Mouse (Mus musculus): ENCODE measurements around the gene Sema5b. TPM values are rescaled to one million over a fixed set of nuclear protein-coding genes. Genes with fewer than 3 reads are reported as not detected.
"Not testable (repeated sequence)": the region's sequence is repeated elsewhere in the genome, so short reads cannot be mapped to it uniquely, and the experiment has no call there.

The Sema5b gene
- polyA plus RNA-seq, 1 experiment from 2014 or later = 40.8 TPM

DNA sequence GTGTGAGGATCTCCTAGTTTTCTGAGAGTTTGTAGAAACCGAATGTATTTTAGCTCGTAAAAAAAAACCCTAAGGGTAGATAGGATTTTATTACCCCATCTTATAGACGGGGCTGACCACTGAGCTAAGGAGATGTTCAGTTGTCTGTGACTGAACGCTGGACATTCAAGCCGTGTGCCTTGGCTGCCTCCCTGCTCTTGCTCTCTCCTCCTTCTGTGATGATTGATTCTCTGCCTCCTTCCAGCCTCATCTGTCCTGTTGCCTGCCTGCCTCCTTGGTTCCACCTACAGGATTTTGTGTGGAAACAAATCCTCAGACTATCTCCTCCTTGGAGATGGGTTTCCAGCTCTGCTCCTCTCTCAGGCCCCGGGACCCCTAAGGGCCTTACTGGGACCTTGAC, 16.1 kb downstream of the Sema5b start:
- no peaks in the 10 kb centered on the region for H3K27me3 ChIP-seq
- no peak overlapping the region for H3K9ac ChIP-seq
- H3K27ac ChIP-seq = peak overlapping the region; percentile 42; the same call in 1 of the 2 replicates
- H3K9me3 ChIP-seq (replicated peaks) = no peaks in the 10 kb centered on the region
- WGBS = 84% methylated on average over 6 of the region's 6 CpGs
- ATAC-seq = no peak
- 0 out of 2 replicates have a peak, but pooled peaks cover 2% of the 10 kb centered on the region for H3K36me3 ChIP-seq (ENCODE audit: poor library complexity, severe bottlenecking)
- H3K4me1 ChIP-seq = peaks cover 52% of the 10 kb centered on the region
- H3K4me2 ChIP-seq = no peak overlapping the region
- H3K4me3 ChIP-seq = no peak overlapping the region

DNA sequence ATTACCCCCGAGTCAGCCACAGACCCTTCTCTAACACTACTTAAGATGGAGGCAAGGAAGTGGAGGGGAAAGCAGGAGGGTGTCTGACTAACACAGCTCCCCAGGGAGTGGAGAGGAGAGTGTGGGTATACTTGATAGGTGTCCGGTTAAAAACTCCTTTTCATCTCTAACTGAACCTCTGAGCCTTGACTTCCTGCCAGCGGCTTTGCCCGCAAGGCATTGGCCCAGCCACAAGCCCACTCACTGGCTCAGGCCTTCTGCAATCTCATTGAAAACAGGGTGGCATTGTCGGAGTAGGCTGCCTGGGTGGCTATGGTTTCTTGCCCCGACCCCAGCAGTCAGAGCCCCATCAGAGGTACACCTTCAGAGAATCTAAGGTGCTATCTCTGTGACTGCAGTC, 20.6 kb downstream of the Sema5b start:
- Histone ChIP-seq H3K4me3 (no peak overlapping the region), H3K27me3 (no peaks in the 10 kb centered on the region), H3K4me2 (no peak overlapping the region), H3K9ac (no peak overlapping the region; the same call in 1 of the 2 replicates), H3K9me3 (replicated peaks) (no peaks in the 10 kb centered on the region), H3K27ac (no peak overlapping the region), H3K4me1 (peaks cover 45% of the 10 kb centered on the region), H3K36me3 (ENCODE audit: poor library complexity, severe bottlenecking) (no peaks in the 10 kb centered on the region)
- 75% methylated on average over 6 of the region's 6 CpGs for WGBS
- ATAC-seq = no peak

DNA sequence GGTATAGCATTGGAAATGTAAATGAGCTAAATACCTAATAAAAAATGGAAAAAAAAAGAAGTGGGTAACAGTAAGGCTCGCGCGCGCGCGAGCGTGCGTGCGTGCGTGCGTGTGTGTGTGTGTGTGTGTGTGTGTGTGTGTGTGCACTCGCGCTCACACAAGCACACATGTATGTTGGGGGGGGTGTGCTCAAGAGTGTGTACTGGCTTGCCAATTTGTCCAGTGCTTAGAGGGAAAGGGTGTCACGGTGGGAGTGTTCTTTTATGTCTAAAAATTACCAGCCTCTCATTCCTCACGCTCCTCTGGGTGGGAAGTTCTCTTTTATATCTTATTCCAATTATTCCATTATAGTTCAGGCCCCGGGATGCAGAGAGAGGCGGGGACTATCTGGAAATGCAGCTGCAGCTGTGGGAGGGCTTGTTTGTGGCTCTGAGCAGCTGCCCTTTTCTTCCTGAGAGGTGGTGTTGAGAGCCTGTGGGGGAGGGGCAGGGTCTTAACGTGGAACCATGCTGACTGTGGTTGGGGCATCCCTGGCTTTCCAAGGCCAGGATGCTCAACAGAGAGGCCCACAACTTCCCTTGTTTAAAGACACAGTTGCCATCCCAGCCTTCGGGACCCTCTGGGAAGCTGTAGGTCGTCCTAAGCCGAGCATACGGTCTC, 23.4 kb downstream of the Sema5b start:
- no peaks in the 10 kb centered on the region for H3K27me3 ChIP-seq

DNA sequence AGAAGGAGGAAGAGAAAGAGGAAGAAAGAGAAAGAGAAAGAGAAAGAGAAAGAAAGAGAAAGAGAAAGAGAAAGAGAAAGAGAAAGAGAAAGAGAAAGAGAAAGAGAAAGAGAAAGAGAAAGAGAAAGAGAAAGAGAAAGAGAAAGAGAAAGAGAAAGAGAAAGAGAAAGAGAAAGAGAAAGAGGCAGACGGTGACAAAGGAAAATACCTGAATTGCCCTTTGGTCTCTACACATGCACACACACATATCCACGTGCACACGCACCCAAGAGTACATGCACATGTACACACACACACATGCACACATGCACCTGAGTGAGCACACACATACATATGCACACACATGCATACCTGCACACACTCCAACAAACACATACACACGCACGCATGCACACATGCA, 24.7 kb downstream of the Sema5b start:
- not testable (repeated sequence) for H3K36me3 ChIP-seq (ENCODE audit: poor library complexity, severe bottlenecking); H3K4me2 ChIP-seq; H3K27ac ChIP-seq; H3K9ac ChIP-seq; ATAC-seq; H3K9me3 ChIP-seq (replicated peaks); H3K27me3 ChIP-seq; H3K4me3 ChIP-seq
- WGBS = 92% methylated on average over 5 of the region's 5 CpGs
- peaks cover 66% of the 10 kb centered on the region for H3K4me1 ChIP-seq

More for the DNA sequence above, 23.4 kb downstream of the Sema5b start:
- Histone ChIP-seq H3K36me3 (ENCODE audit: poor library complexity, severe bottlenecking) (no peaks in the 10 kb centered on the region), H3K4me3 (no peak overlapping the region), H3K4me2 (peak overlapping the region; percentile 43), H3K9ac (no peak overlapping the region), H3K4me1 (peaks cover 57% of the 10 kb centered on the region), H3K27ac (peak overlapping the region; percentile 88), H3K9me3 (replicated peaks) (no peaks in the 10 kb centered on the region)
- peak; percentile 87 for ATAC-seq
- WGBS = 37% methylated on average over 22 of the region's 22 CpGs

DNA sequence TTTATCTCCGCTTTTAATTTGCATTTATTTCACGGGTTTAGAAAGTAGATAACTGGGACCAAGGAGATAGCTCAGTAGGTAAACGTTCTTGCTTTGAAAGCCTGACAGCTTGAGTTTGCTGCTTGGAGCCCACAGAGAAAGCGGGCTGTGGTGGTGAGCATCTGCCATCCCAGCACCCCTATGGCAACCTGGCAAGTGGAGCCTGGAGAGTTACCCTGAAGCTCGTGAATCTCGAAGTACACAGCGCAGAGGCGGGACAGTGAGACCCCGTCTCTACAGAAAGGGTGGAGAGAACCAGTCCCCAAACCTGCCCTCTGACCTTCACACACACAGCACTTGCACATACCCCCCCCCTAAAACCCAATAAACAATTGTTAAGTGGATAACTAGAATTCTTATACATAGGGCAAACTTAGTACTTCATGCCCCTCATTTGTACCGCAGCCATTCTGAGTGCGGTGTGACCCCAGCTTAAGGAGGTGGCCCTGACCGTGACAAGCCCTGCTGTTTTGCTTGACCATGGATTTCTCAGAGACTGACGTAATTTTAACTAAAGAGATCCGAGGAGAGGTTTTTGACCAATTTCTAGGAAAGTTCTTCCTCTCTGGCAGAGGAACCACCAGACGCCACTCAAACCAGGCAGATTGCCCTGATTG, 27.4 kb downstream of the Sema5b start:
- no peaks in the 10 kb centered on the region for H3K27me3 ChIP-seq
- H3K4me1 ChIP-seq = peaks cover 79% of the 10 kb centered on the region
- no peak overlapping the region for H3K9ac ChIP-seq
- no peaks in the 10 kb centered on the region for H3K36me3 ChIP-seq (ENCODE audit: poor library complexity, severe bottlenecking)
- H3K4me2 ChIP-seq = no peak overlapping the region
- no peak for ATAC-seq
- H3K4me3 ChIP-seq = no peak overlapping the region
- no peaks in the 10 kb centered on the region for H3K9me3 ChIP-seq (replicated peaks)
- WGBS = 69% methylated on average over 15 of the region's 15 CpGs
- 0 out of 2 replicates have a peak overlapping the region, but pooled peaks have one; percentile 48 for H3K27ac ChIP-seq

- H3K4me3 ChIP-seq = no peak overlapping the region
- no peak overlapping the region for H3K4me2 ChIP-seq
- peaks cover 78% of the 10 kb centered on the region for H3K4me1 ChIP-seq
- no peak overlapping the region for H3K9ac ChIP-seq
- 72% methylated on average over 2 of the region's 2 CpGs for WGBS
- H3K27me3 ChIP-seq = no peaks in the 10 kb centered on the region
- H3K36me3 ChIP-seq (ENCODE audit: poor library complexity, severe bottlenecking) = no peaks in the 10 kb centered on the region
- no peaks in the 10 kb centered on the region for H3K9me3 ChIP-seq (replicated peaks)
- ATAC-seq = no peak
- peak overlapping the region; percentile 21; the same call in 1 of the 2 replicates for H3K27ac ChIP-seq
These were observed 28.4 kb downstream of the Sema5b start for GRCm38 (mm10) chr16:35569347-35569746.

DNA sequence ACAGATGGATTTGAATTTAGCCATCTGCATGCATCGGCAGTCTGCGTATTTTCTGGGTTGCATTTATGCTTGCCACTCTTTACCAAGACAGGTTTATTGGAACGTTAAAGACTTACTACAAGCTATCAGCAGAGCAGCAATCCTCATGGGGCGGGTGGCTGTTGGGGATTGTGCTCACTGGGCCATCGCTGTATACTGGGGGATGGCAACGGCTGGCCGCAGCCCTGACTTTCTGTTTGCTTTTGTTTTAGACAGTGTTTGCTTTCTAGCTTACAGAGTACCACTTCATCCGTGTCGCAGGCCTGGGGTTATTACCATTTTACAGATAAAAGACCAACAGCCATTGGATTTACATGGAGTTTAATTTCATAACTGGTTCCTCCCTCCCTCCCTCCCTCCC, 28.8 kb downstream of the Sema5b start:
- no peak overlapping the region for H3K4me3 ChIP-seq
- no peak for ATAC-seq
- 54% methylated on average over 9 of the region's 9 CpGs for WGBS
- no peak overlapping the region for H3K4me2 ChIP-seq
- H3K27ac ChIP-seq = no peak overlapping the region; the same call in 1 of the 2 replicates
- no peak overlapping the region for H3K9ac ChIP-seq
- H3K27me3 ChIP-seq = no peaks in the 10 kb centered on the region
- no peaks in the 10 kb centered on the region for H3K9me3 ChIP-seq (replicated peaks)
- H3K36me3 ChIP-seq (ENCODE audit: poor library complexity, severe bottlenecking) = no peaks in the 10 kb centered on the region
- peaks cover 78% of the 10 kb centered on the region for H3K4me1 ChIP-seq

- H3K4me3 ChIP-seq = no peak overlapping the region
- no peaks in the 10 kb centered on the region for H3K27me3 ChIP-seq
- H3K27ac ChIP-seq = peak overlapping the region; percentile 45
- peaks cover 81% of the 10 kb centered on the region for H3K4me1 ChIP-seq
- H3K4me2 ChIP-seq = no peak overlapping the region
- no peak for ATAC-seq
- WGBS = 45% methylated on average over 12 of the region's 12 CpGs
- H3K9ac ChIP-seq = 0 out of 2 replicates have a peak overlapping the region, but pooled peaks have one; percentile 41
- no peaks in the 10 kb centered on the region for H3K9me3 ChIP-seq (replicated peaks)
- no peaks in the 10 kb centered on the region for H3K36me3 ChIP-seq (ENCODE audit: poor library complexity, severe bottlenecking)
These were observed 29.7 kb downstream of the Sema5b start for GRCm38 (mm10) chr16:35570627-35571026.

DNA sequence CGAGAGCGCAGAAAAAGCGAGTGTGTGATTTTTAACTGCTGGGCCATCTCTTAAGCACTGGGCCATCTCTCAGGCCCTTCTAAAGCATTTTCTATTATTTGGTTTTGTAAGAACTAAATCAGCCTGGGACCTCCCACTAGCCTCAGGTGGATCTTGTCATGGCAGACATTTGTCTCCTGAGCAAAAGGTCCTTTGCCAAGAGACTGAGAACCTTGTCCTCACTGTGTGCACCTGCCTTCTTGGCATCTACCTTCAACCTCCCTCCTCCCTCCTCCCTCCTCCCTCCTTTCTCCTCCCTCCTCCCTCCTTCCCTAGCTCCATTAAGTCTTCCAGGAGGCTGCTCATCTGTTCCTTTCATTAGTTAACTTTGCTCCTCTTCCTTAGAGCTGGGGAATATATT, 32.6 kb downstream of the Sema5b start:
- Histone ChIP-seq H3K27ac (no peak overlapping the region), H3K4me3 (no peak overlapping the region), H3K9me3 (replicated peaks) (no peaks in the 10 kb centered on the region), H3K4me2 (no peak overlapping the region), H3K36me3 (ENCODE audit: poor library complexity, severe bottlenecking) (no peaks in the 10 kb centered on the region), H3K4me1 (peaks cover 69% of the 10 kb centered on the region), H3K27me3 (no peaks in the 10 kb centered on the region), H3K9ac (no peak overlapping the region)
- ATAC-seq = no peak
- 97% methylated on average over 3 of the region's 3 CpGs for WGBS

DNA sequence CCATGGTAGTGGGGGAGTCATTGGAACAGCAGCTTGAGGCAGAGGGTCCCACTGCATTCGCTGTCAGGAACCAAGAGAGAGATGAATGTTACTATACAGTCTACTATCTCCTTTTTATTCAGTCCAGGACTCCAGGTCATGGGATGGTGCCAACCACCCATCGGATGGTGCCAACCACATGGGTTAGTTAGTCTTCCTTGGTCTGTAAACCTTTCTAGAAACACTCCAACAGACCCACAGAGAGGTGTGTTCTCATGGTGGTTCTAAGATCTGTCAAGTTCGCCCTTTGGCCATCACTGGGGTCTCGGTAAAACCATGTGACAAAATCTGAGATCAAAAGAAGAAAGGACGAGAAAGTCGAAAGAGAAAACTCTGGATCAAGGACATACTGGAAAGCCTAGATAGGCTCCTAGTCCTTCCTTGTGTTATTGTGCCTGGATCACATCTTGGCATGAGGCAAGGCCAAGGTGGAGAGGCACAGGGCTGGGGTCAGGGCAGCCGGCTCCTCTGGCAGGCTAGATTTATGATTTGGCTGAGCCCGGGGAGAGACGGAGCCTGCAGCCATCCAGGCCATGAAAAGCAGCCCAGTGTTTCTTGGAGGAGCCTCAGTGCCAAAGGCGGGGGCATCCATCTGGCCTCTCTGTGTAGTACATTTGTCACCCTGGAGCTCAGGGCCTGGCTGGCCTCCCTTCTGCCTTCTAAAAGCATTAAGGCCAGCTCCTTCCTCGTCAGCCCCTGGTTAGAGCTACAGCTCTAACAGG, 36.4 kb downstream of the Sema5b start:
- no peak overlapping the region for H3K4me3 ChIP-seq
- peaks cover 6% of the 10 kb centered on the region; the same call in 1 of the 2 replicates for H3K36me3 ChIP-seq (ENCODE audit: poor library complexity, severe bottlenecking)
- H3K4me2 ChIP-seq = no peak overlapping the region
- 94% methylated on average over 11 of the region's 11 CpGs for WGBS
- no peaks in the 10 kb centered on the region for H3K9me3 ChIP-seq (replicated peaks)
- H3K27me3 ChIP-seq = no peaks in the 10 kb centered on the region
- no peak for ATAC-seq
- no peak overlapping the region for H3K9ac ChIP-seq
- peaks cover 64% of the 10 kb centered on the region for H3K4me1 ChIP-seq
- no peak overlapping the region for H3K27ac ChIP-seq

- peak overlapping the region; percentile 56 for H3K9ac ChIP-seq
- no peak overlapping the region for H3K4me3 ChIP-seq
- H3K4me1 ChIP-seq = peaks cover 75% of the 10 kb centered on the region
- ATAC-seq = peak; percentile 81
- H3K36me3 ChIP-seq (ENCODE audit: poor library complexity, severe bottlenecking) = peaks cover 6% of the 10 kb centered on the region; the same call in 1 of the 2 replicates
- H3K27ac ChIP-seq = peak overlapping the region; percentile 92
- no peaks in the 10 kb centered on the region for H3K27me3 ChIP-seq
- no peak overlapping the region for H3K4me2 ChIP-seq
- 5% methylated on average over 7 of the region's 7 CpGs for WGBS
- no peaks in the 10 kb centered on the region for H3K9me3 ChIP-seq (replicated peaks)
These were observed 40.4 kb downstream of the Sema5b start for GRCm38 (mm10) chr16:35581299-35581698.

- Histone ChIP-seq H3K4me3 (no peak overlapping the region), H3K9me3 (replicated peaks) (no peaks in the 10 kb centered on the region), H3K27ac (0 out of 2 replicates have a peak overlapping the region, but pooled peaks have one; percentile 14), H3K36me3 (ENCODE audit: poor library complexity, severe bottlenecking) (peaks cover 6% of the 10 kb centered on the region; the same call in 1 of the 2 replicates), H3K27me3 (no peaks in the 10 kb centered on the region), H3K4me1 (peaks cover 91% of the 10 kb centered on the region), H3K4me2 (no peak overlapping the region), H3K9ac (no peak overlapping the region)
- 78% methylated on average over 4 of the region's 4 CpGs for WGBS
- ATAC-seq = no peak
These were observed 42.7 kb downstream of the Sema5b start for GRCm38 (mm10) chr16:35583551-35584080.

Measured in forebrain, embryonic 13.5 days (tissue).